Mouse (Mus musculus) gastrocnemius, adult 2 months (tissue): ENCODE measurements at regions not wholly inside any gene's neighbourhood (a gene's known extent, or its start where the extent isn't known, plus 50 kb on each side); places are given as distances from the start of the nearest gene placed in this dataset.

Experiments used
- DNase-seq: peaks from one replicate; pipeline ENCODE4 v3.0.0; 2022
- H3K27ac ChIP-seq: fragments of 200-600 bp; 2 replicates; pipeline ENCODE4 v1.8.1; 2022; ENCODE audit warnings: mild to moderate bottlenecking
- H3K4me3 ChIP-seq: fragments of 200-600 bp; 2 replicates; pipeline ENCODE4 v1.8.1; 2022; ENCODE audit warnings: mild to moderate bottlenecking, moderate library complexity
- CTCF ChIP-seq: fragments of 200-600 bp; IDR thresholded peaks from 2 replicates; pipeline ENCODE4 v1.8.1; 2022; ENCODE audit warnings: antibody characterized with exemption, mild to moderate bottlenecking, moderate library complexity
- intact Hi-C: fragments of 180-260 bp; cut with DNase I; formaldehyde crosslinking; loops from one replicate; pipeline ENCODE4 v1.15.1; 2025

DNA sequence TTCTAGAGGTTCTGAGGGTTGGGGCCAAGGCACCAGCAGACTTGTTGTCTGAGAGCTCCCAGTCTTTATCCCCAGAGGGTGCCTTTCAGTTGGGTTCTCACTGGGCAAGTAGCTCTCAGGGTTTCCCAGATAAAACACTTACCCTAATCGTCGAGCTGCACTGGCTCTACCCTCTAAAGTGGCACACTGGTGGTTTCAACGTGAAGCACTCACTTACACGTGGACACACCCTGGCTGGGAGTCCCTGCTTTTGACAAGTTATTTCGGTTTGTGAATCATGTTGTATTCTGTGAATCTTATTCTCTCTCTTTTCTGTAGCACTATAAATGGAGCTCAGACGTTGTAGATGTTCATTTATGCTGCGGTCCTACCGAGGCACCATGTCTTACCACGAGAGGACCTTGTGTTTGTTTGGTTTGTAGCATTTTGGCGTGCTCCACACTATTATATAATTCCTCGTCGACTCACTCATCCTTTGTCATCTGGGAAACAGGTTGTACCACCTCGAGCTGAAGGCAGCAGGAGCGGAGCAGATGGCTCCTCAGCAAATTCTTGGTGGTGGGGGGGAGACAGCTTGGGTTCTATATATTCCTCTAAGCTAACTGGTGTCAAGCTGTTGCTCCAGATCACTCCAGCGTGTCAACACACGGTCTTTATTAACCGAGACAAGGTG, 445.3 kb downstream of the Klf5 start:
- TF ChIP-seq CTCF: no peak
- no peak overlapping the region for H3K4me3 ChIP-seq
- H3K27ac ChIP-seq: no peak overlapping the region
- DNase-seq: no peak
- intact Hi-C loops: no loop called here

DNA sequence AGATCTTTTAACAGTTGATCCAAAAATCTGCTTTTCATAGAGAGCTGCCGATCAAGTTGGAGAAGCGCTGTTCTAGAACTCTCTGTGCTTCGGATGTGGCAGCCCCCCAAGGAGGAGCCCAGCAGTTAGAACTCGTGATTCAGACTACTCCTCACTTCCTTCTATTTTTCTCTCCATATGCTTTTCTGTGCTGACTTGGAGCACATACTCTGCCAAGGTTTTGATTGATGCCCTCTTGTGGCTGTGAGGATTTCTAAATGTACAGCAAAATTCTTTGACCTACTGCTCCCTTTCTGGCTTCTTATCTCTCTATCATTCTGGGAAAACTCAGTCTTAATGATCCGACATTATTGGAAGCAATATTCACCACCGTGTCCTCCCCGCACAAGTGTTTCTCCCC, 446.7 kb downstream of the Klf5 start:
- H3K4me3 ChIP-seq: no peak overlapping the region
- no peak for TF ChIP-seq CTCF
- no peak overlapping the region for H3K27ac ChIP-seq
- no peak for DNase-seq
- intact Hi-C loops: no loop called here

DNA sequence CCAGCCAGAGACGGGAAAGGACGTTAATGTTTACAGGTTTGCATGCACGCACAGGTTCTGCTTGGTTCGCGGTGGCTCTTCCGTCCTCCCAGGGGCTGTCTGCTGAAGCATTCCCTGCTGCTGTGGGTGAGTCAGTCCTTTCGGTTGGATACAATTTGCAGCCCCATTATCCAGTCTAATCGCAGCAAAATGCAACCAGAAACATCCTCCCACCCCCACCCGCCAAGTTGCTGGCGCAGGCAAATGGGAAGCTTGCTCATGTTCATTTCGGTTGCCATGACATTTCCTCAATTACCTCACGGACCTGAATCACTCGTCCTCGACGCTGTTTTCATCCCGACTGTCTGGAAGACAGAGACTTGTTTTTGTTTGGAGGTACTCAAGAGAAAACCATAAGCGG, 449.7 kb downstream of the Klf5 start:
- DNase-seq: no peak
- no peak for TF ChIP-seq CTCF
- H3K27ac ChIP-seq: no peak overlapping the region
- H3K4me3 ChIP-seq: no peak overlapping the region
- intact Hi-C loops: no loop called here

DNA sequence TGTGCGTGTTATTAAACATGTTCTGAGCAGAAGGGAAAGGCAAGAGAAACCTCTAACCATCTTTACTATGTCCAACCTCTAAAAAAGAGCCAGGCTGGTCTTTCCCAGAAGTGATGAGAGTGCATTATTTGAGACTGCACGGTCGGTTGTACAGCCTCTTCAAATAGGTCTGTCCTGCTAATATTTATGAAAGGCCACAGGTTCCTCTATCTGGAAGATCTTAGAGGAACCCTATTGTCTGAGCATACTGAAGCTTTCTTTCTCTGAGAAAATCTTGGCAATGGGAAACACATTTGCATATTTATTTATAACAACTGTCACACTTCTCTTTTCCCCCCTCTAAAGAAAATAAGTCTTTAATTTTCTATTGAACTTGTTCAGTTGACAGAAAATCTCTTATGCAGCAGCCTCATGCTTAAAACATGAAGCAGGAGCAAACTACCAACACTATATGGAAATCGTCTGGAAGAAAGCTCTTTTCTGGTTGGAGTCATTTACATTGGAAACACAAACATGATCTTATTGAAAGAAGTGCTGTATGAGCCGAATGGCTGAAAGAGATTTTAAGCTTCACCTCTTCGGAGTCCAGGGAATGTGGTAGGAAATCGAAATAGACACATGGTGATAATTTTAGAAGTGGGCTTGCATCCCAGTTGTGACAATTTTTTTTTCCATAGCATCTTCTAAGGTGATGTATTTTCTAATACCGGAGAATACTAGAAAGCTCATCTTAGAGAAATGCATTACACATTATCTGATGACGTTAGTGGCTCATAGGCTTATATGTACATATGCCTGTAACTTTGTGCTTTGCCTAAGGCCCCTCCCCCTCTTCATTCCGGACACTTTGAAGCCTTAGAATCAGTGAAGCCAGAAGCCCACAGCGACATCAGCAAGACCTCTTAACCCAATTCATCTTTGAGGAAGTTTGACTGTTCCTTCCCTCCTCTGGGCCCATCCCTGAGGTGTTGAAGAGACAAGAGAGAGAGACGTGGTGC, 451.1 kb downstream of the Klf5 start:
- intact Hi-C loops: no loop called here
- Histone ChIP-seq H3K4me3 (no peak overlapping the region), H3K27ac (no peak overlapping the region)
- TF ChIP-seq CTCF: no peak
- no peak for DNase-seq

DNA sequence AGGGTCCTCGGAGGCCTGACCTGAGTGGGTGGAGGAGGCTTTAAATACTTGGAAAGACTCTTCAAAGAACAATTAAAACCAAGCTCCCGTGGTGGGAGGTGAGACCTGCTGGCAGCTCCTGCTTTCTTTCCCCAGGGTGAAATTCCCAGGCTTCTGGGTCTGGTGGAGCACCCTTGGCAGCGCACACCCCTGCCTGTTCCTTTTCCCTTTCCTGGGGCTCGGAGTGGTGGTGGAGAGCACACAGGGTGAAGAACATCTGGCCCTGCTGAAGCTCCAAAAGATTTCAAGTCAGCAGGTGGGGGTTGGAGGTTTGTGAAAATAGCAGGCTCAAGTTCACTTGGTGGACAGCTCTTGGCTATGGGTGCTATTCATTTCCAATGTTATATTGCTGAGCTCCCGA, 459.6 kb downstream of the Klf5 start:
- intact Hi-C loops: no loop called here

DNA sequence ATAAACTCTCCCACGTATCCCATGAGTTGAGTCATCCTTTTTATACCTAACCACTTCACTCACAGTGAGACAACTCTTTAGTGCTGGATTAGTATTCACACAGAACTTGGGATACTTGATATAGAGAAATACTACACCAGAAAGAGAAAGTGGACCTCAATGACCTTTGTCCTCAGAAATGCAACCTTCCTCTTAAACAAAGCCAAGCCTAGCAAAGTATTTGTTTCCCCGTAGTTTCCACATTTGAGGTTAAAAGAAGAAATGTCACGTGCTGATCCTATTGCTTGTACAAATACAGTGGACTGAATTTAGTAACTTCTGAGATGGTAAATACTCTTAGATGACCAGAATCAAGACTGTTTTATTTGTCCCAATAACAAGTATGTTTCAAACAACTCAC, 464.8 kb downstream of the Klf5 start:
- no peak for TF ChIP-seq CTCF
- no peak overlapping the region for H3K4me3 ChIP-seq
- intact Hi-C loops: no loop called here
- H3K27ac ChIP-seq: no peak overlapping the region
- DNase-seq: no peak

More for the DNA sequence above, 459.6 kb downstream of the Klf5 start:
- TF ChIP-seq CTCF: no peak
- H3K27ac ChIP-seq: no peak overlapping the region
- H3K4me3 ChIP-seq: no peak overlapping the region
- DNase-seq: peak; percentile 14

DNA sequence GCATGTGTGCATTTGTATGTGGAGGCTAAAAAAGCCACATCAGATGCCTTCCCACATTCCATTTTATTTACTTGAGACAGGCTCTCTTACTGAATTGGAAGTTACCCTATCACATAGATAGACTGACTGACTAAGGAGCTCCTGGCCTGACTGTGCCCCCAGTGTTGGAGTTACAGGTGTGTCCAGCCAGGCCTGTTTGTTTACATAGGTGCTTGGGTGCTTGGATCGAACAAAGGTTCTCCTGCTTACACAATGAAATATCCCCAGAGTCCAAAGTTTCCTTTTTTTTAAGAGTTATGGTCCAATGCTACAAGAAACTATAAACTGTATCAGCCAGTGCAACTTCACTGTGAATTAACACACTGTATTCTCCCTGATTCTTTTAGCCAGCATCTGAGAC, 472.5 kb downstream of the Klf5 start:
- Histone ChIP-seq H3K27ac (no peak overlapping the region), H3K4me3 (no peak overlapping the region)
- no peak for TF ChIP-seq CTCF
- intact Hi-C loops: no loop called here
- DNase-seq: no peak

DNA sequence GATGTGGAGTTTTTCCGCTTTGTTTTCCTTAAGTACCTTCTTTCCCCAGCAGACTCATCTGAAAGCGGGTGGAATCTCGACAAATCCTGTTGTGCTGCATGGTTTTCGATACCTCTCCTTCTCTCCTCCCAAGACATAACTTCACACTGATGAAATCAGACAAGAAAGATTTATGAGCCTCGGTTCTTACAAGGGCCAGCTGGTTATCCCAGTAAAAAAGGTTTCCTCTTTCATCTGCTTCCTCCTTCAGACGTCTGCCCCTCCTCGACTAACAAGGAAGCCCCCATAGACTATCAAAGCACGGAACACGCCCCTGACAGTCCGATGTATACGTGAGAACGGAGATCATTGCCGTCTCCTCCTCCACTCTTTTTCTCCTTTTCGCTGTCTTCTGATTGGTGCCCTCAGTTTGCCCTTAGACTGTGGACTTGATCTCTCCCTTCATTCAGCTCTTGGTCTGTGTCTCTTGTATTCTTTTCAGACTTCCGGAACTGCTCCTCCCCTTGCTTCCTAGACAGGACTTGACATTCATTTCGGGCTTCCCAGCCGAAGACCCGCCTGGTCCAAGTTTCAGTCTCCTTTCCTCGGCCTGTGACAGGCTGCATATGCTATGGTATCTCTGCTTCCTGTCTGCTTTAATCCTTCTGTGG, 474.4 kb downstream of the Klf5 start:
- H3K27ac ChIP-seq: no peak overlapping the region
- H3K4me3 ChIP-seq: no peak overlapping the region
- intact Hi-C loops: no loop called here
- no peak for DNase-seq
- TF ChIP-seq CTCF: no peak

DNA sequence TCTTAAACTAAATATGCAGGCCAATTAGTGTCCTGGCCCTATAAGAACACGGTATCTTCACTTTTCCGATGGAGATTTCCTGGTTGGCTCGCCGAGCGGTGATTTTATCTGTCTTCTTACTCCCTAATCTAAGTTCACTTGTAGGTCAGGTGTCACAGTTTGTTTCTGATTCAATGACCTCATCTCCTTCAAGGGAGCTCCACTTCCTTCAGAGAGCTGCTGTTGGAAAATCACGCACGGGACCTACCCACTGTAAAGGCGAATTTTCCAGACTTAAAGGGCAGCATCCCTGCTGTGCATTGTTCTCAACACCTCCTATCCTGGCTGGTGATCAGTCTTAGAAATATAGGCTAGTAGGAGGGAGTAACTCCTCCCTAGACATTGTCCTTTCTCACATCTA, 480.0 kb downstream of the Klf5 start:
- no peak overlapping the region for H3K4me3 ChIP-seq
- TF ChIP-seq CTCF: no peak
- no peak overlapping the region for H3K27ac ChIP-seq
- DNase-seq: no peak
- intact Hi-C loops: no loop called here

DNA sequence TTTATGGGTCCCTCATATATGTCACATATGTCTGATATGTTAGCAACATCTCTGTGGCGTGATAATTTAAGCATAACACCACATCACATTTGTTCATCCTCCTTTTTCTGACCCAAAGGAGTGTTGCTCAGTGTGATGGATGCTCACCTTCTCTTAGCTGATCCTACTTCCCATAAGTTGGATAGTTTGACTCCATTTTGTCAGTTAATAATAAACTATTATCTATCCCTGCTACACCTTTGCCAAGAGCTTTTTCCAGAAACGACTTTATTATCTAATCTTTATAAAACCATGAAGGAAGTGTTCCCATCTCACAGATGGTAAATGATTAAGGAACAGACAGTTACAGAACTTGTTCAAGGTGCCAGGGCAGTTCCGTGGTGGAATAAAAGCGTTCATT, 480.5 kb downstream of the Klf5 start:
- DNase-seq: no peak
- no peak for TF ChIP-seq CTCF
- Histone ChIP-seq H3K4me3 (no peak overlapping the region), H3K27ac (no peak overlapping the region)
- intact Hi-C loops: no loop called here

DNA sequence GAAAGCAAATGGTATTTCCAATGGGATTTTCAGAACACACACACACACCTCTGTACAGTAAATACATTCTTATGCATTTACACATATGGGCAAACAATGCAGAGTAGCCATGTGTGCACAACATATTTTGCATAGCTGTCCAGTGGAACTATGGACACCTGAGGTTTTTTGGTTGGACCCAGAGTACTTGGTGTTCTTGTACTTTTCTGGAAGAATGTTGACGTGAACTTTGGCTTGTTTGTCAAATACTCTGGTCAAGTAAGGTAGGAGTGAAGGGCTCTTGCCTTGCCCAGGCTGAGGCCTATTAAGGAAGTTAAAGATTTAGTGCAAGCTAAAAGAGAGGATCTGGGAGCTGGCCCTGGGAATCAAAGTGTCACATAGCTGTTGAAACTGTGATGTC, 485.2 kb downstream of the Klf5 start:
- intact Hi-C loops: no loop called here
- no peak for TF ChIP-seq CTCF
- Histone ChIP-seq H3K27ac (no peak overlapping the region), H3K4me3 (no peak overlapping the region)
- no peak for DNase-seq

DNA sequence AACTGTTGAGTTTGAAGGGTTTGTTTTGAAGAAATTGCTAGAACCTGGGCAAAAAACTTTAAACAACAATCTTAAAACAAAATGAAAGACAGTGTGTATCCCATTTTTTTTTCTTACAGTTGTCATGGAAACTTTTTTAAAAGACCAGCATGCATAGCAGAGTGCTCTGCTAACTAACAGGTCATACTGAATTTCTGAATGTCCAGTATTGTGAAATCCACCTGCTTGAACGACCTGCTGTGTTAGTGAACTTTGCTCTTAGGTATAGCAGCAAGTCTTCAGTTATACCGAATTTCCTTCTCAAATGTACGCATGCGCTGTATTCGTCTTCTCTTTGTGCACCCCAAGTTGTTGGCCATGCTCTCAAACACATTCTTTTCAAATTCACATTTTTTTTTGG, 486.6 kb downstream of the Klf5 start:
- no peak for DNase-seq
- Histone ChIP-seq H3K4me3 (no peak overlapping the region), H3K27ac (no peak overlapping the region)
- intact Hi-C loops: no loop called here
- TF ChIP-seq CTCF: no peak

DNA sequence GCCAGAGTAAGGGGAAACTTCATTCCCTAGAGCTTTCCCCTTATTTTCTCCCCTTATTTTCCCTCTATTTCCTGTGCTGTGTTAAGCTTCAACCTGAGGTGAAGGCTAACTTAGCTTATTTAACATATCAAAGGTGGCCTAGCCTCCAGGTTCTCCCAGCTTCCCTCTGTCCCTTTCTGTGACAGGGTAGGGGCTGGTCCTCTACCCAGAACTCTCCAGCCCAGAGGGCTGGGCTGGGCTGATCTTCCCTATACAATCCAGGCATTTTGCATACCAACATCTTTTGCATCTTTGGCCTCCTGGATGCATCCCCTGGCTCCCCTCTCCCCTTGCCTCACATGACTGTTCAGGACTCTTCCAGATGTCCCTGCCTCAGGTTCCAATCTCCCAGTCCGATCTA, 487.9 kb downstream of the Klf5 start:
- TF ChIP-seq CTCF: no peak
- no peak for DNase-seq
- H3K27ac ChIP-seq: no peak overlapping the region
- H3K4me3 ChIP-seq: no peak overlapping the region
- intact Hi-C loops: no loop called here
